Mouse (Mus musculus) frontal cortex, postnatal 10 days (tissue): Measurements from ENCODE around the gene Tspan31.
"Not testable (repeated sequence)": the region's sequence is repeated elsewhere in the genome, so short reads cannot be mapped to it uniquely, and the experiment has no call there.

Source experiments
- DNase-seq, 2 experiments: peaks; one replicate each; pipeline ENCODE4 v3.0.0; 2022; ENCODE audit warnings: low spot score in 2 of 2, mixed read lengths in 1 of 2

Gene Tspan31

DNA sequence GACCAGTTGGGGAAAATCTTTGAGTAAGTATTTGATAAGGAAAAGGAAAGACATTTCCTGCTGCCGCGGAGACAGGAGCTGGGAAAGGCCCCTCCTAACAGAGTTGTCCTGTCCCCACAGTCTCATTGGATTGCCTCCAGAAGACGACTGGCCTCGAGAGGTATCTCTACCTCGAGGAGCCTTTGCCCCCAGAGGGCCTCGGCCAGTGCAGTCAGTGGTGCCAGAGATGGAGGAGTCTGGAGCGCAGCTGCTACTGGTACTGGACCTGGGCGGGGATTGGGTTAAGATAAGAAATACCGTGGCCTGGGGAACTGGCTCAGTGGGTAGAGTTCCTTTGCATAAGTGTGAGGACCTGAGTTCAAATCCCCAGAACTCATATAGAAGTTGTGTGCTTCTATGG, 4.1 kb downstream of the Tspan31 start:
- no peak for DNase-seq

DNA sequence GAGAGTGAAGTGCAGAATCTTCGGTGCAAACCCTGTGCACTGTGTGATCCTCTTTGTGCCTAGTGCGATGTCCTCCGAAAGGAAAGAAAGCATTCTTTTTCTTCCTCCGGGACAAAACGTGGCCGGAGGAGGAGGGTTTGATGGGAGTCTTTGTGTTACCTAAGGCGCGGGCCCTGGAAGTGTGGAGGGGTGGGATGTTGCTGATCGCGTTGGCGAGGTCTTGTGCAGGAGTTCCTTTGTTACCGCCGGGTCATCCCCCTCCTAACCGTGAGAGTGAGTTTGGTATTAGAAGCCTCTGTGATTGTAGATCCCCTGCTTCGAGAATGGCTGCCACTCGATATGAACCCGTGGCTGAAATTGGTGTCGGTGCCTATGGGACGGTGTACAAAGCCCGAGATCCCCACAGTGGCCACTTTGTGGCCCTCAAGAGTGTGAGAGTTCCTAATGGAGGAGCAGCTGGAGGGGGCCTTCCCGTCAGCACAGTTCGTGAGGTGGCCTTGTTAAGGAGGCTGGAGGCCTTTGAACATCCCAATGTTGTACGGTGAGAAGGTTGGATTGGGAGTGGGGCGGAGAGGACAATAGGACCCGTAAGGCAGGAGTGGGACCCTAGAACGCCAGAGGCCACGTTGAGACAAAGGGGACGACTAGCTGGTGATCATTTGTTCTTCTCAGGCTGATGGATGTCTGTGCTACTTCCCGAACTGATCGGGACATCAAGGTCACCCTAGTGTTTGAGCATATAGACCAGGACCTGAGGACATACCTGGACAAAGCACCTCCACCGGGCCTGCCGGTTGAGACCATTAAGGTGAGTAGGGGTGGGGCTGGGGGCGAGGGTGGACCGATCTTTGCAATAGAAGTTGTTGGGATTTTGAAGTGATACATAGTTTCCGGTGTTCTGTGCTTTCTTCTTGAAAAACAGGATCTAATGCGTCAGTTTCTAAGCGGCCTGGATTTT, 5.9 kb downstream of the Tspan31 start:
- no peak for DNase-seq

DNA sequence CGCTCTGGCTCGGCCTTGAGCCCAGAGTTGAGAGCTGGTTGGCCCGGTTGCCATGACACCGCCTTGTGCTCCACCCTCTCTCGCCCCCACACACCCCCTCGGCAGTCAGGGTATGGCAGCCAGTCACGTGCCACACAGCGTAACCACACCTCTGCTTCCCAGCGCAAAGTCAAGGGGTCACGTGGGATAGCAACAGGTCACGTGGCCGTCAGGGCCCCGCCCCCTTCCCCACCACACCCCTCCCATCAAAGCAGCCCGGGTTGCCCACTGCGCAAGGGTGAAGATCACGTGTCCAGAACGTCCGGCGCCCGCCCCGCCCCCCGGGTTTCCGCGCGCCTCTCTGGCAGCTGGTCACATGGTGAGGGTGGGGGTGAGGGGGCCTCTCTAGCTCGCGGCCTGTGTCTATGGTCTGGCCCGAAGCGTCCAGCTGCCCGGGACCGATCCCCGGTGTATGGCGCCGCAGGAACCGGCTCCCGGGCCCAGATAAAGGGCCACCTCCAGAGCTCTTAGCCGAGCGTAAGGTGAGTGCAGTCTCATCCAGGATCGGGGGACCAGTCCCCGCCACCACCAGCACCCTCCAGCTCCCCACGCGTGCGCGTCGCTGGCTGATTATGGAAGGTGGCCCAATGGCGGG, 6.7 kb downstream of the Tspan31 start, which contains the start of gene Cdk4:
Cdk4 (plus strand) TSS at position 296 of the 634 bp plus-strand sequence.
- peak; percentile 99 for DNase-seq

DNA sequence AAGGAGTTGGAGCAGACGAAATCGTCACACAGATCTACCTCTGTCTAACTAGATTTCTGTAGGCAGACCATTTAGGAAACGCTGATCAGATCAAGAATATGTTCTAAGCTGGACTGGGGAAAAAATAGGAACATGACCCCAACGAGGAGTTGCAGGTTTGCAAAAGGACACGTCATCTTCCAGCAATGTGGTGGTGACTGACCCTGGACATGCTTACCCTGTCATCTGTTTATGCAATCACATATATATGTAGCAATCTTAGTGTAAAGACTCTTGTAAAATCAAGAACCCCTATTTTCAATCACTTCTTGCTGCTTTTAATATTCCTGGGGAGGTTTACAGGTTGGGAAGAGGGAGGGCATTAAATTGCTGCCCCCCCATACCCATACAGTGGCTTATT, 7.6 kb downstream of the Tspan31 start:
- no peak for DNase-seq

DNA sequence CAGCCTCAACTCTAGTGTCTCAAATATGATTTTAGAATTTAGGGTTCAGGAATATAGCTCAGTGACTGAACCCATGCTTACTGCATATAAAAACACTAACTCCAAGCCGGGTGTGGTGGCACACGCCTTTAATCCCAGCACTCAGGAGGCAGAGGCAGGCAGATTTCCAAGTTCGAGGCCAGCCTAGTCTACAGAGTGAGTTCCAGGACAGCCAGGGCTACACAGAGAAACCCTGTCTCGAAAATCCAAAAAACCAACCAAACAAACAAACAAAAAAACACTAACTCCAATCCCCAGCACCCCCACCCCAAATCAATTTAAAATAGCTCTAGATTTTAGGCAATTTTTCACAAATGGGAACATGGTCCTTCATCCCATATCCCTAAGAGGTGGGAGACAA, 8.0 kb downstream of the Tspan31 start:
- not testable (repeated sequence) for DNase-seq

DNA sequence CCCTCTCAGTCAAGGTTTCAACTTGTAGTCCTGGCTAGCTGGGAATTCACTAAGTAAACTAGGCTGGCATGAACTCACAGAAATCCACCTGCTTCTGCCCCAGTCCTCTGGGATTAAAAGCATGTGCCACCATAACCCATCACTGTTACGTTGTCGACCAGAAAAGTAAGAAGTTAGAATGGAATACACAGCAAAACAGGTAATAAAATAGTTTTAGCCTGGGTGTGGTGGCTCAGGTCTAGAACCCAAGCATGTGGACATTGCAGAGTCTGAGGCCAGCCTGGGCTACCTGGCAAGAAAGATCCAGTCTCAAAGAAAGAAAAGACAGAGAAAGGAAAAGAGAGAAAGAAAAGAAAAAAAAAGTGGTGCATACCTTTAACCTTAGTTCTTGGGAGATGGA, 8.6 kb downstream of the Tspan31 start:
- DNase-seq: no peak

DNA sequence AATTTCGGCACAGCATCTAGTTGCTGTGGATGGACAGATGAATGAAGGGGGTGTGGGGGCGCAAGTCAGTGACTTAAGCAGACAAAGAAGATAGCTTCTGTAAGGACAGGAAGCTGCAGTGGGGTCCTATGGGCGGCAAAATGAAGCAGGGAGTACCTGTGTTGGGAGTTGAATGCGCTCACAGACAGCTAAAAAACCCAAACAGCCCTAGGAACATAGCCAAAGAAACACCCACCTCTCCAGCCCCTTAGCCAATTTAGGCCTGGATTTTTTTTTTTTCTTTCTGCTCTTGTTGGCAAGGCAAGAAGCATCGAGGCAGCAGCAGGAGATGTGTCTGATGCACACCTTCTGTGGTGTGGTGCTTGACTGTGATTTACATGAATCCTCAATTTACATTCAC, 9.0 kb downstream of the Tspan31 start:
- no peak for DNase-seq

DNA sequence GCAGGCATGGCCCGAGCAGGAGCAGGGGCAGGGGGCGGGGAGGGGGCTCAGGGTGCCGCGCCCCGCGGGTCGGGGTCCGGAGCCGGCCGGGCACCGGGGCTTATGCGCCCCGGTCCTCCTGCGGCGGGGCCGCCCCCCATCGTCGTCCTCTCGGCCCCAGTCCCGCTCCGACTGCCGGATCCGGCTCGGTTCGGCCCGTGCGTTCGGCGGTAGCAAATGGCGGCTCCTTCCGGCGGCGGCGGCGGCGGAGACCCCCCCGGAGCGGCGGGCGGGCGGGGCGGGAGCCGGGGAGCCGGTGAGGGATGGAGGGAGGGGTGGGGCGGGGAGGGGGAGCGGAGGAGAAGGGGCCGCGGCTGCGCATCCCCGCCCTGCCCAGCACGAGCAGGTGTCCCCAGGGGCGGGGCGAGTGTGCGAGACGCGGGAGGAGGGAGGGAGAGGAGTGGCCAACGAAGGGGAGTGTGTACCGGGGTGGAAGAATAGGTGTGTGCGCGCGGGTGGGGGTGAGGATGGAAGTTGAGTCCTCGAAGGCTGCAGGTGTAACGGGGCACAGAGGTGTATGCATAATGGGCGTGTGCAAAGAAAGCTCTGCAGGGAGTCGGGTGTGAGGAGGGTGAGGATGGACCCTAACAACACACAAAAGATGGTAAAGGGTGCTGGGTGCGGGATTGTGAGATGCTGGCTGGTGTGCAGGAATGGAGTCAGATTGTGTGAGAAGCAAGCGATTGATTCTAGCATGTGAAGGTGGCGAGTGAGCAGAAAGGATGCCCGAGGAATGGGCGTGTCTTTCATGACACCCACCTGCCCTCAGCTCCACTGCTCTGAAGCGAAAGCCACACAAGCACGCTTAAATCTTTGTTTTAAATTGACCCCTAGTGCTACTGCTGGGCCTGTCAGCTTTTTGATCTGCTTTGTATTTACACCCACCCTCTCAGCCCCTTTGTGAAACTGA, 9.8 kb downstream of the Tspan31 start, which contains the start of gene March9:
March9 (minus strand) TSS at position 217 of the 949 bp plus-strand sequence.
- DNase-seq: peak; percentile 78 to 80

DNA sequence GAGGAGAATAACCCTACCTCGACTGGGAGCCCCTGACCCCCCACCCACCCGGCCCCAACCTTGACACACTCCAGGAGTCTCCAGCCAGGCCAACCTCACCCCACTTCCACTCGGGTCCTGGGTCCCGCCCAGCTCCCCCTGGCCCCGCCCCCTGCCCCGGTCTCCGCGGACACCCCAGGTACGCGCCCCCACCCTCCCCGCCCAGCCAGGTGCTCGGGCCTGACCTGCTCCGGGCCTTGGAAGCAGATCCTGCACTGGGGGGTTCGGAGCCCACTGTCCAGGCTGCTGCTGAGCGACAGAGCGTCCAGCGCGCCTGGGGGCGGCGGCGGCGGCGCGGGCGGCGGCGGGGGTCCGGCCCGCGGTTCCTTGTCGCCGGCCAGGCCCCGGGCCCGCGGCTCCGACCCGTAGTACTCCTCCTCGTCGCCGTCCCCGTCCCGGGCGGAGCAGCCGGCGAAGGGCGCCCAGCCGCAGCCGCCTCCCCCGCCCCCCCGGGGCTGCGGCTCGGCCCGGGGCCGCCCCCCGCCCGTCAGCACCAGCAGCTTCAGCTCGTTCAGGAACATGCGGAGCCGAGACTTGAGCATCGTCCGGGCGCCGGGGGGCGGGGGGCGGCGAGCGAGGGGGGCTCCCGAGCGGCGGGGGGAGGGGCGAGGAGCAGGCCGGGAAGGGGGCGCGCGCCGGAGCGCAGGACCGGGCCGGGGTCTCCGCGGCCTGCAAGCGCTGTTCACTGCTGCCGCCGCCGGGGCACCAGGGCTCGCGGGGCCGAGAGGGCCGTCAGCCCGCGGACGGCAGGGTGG, 10.7 kb downstream of the Tspan31 start:
- peak in 1 of 2 experiments; percentile 54 for DNase-seq

DNA sequence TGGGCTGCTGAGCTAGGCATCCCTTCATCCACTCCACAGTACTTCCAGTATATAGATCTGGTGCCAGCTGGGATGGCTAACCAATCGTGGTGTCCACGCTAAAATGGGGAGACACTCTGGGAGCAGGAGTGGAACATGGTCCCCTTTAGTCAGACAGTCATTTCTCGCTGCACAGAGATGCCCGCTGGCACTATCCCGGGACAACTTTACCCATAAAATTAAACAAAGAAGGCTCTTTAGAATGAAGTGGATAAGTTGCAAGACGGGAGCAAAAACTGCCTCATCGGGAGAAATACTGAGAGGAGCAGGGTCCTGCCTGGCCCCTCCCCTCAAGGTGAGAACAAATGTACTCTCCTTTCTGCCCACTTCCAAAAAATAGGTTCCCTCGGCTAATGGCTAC, 11.4 kb downstream of the Tspan31 start:
- DNase-seq: no peak

DNA sequence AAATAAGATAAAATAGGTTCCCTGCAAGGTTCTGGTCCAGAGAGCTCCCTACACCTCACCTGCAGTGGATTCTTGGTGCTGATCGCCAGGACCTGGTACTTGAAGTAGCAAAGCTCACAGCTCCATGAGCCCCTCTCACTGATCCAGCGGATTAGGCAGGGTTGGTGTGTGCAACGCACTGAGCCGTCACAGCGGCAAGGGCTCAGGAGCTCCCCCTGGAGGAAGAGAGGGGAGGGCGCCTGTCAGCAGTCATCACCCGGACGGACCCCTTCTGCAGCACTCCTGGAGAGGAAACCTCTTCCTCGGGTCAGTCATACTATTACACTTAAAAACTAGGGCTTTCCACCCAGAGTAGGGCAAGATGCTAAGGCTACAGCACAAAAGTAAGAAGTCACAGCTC, 11.9 kb downstream of the Tspan31 start:
- DNase-seq: peak in 1 of 2 experiments; percentile 74

DNA sequence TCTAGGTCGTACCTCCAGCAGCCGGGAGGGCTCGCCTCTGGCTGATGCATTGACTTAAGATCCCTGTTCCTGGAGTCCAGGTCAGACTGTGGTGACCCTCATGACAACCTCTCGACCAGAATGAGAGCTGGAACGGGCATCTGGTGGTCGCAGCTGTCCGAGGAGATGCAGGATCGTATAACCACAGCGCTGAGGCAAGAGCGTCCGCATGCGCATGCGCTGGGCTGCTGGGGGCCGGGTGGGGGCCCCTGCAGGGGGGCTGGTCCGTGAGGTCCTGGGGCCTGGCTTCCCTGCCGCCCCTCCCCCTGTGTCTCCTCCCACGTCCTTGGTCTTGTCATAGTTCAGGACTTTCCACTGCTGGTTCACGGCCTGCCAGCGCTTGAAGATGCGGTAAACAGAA, 13.6 kb downstream of the Tspan31 start:
- no peak for DNase-seq

DNA sequence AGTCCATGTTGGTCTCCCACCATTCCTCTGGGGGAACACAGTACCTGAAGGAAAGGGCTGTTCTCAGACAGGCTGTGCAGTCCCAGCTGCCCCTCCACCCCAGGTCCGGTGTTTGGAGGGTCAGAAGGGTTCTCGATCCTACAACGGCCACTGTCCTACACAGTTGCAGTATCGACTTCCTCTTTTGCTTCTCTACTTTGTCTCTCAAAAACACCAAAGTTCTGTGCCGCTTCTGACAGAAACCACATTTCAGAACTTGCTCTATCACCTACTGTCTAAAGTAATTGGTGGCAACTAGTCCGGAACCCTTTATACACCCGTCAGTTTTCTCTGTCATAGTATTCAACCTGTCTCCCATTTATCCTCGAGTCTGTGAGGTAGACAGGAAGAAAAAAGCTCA, 14.7 kb downstream of the Tspan31 start:
- no peak for DNase-seq

DNA sequence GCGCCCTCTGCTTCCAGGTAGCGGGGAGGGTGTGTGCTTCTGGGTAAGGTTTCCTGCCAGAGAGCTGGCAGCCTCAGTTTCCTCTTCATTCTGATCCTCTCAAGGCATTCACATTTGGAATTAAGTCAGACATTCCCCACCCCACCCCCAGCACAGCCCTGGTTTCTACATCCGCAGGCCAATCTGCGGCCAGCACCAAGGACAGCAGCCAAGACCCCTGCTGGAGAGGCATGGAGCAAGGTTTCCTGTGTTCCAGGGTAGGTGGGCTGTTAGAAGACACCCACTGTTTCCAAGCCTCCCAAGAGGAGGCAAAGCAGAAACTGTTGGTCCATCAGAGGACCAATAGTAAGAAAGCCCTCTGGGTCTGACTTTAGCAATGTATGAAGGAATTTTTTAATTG, 15.4 kb downstream of the Tspan31 start:
- no peak for DNase-seq

DNA sequence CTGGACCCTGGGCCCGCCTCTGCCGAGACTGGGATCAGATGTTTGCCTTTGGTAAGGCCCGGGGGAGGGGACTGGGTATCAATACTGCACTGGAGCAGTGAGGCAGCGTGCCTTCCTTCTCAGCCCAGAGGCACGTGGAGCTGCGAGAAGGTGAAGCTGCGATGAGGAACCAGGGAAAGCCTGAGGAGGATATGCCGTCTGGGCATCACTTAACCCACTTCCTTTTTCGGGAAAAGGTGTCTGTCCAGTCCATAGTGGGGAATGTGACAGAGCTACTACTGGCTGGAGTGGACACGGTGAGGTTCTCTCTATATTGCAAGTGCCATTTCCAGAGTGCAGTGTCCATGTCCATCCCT, 20.0 kb downstream of the Tspan31 start:
- no peak for DNase-seq

DNA sequence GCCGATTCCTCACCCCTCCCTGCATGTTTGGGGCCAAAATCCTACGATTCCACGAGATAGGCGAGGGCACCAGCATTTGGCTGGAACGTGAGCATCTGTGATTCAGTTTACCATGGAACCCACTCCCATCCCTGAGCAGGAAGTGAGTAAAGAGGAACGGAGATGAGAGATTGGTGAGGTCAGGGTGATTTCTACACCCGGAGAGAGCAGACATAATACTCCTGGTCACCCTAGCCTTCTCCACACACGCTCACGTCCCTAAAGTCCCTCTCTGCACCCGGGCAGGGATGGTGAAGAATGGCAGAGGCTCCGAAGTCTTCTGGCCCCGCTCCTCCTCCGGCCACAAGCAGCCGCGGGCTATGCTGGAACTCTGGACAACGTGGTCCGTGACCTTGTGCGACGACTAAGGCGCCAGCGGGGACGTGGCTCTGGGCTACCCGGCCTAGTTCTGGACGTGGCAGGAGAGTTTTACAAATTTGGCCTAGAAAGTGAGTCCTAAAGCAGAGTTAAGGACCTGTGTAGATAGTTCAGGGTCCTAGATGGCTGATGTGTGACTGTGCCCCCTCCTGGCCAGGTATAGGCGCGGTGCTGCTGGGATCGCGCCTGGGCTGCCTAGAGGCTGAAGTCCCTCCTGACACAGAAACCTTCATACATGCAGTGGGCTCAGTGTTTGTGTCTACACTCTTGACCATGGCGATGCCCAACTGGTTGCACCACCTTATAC, 20.5 kb downstream of the Tspan31 start:
- no peak for DNase-seq

DNA sequence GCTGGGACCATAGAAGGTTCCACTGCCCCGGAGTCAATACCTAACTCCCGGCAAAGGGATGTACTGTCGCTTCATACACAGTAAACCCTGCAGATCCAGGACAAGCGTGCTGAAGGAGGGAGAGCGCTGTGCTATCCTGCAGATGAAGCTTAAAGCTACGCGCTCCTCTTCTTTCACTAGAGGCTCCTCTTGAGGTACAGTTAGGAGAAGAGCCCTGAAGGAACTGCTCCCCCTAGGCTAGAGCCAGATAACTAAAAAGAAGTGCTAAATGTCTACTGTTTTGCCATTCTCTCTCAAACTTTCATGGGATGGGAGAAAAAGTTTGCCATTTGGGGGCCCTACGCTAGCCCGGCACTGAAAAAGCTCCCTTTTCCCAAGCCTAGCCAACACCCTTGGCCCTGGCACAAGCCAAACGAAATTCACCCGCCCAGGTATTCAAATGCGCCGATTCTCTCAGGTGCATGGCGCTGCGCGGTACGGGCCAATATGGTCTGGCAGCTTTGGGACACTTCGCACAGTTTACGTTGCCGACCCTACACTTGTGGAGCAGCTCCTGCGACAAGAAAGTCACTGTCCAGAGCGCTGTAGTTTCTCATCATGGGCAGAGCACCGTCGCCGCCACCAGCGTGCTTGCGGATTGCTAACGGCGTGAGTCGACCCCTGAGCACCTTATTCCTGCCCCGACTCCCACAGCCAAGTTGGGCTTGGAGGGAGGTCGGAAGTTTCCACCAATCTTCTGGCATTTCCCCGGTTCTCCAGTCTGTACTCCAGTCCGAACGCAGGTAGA, 21.3 kb downstream of the Tspan31 start:
- DNase-seq: no peak

DNA sequence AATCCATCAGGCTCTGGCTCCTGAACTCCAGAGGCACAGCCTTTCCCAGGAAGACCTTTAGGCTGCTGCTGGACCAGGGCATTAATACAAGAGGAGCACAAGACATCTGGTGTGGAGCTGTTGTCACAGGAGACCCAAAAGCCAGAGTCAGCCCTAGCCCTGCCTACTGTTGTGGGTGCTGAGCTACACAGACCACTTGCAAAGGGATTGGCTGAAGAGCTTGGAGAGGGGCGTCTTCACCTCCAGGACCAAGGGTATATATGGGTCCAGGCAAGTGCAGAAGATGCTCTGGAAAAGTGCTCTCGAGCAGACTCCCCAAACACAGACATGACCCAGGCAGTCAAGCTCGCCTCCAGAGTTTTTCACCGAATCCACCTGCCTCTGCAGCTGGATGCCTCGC, 22.1 kb downstream of the Tspan31 start, which contains the start of gene Cyp27b1:
Cyp27b1 (plus strand) TSS at position 297 of the 400 bp plus-strand sequence.
- no peak for DNase-seq

DNA sequence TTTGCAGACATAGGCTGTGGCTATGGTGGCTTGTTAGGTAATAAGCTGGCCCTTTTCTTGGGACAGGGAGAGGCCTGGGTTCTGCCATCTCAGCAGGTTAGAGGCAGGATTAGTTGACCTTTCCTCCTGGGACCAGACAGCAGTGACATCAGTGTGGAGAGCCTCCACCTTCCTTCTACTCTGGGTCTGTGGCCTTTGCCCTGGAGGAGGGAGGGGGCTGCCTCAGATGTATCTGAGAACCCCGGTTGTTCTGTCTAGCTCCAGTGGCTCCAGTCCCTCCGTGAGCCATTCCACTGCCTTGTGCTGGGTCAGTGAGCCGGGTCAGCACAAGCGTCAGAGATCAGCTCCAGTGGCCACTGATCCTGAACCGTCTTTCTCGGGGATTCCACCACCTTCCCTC, 26.9 kb downstream of the Tspan31 start:
- DNase-seq: no peak
